ENCODE assay signal across 18 mouse cellular contexts in the genomic region with DNA sequence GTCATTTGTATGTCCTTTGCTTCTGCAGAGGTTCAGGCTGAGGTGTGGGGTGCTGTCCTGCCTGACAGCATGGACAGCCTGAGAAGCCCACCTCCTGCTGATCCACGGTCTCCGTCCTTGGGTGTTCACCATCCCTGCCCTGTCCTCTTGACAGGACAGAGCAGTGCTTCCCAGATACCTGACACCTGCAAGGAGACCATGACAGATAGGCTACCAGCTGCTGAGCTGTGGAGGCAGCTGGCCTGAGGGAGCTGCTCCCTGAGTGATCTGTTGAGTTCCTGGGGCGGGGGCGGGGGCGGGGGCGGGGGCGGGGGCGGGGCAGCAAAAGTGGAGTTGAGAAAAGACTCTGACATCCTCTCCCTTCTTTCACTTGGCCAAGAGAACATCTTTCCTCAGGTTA. TPM values are rescaled to one million over a fixed set of nuclear protein-coding genes. Genes with fewer than 3 reads are reported as not detected.
A peak's percentile ranks its signal among the peaks of the same experiment; 100 is the strongest.
DNase-seq lines count a peak whose midpoint lies in the region; ATAC-seq and TF ChIP-seq lines count a peak whose summit lies in the region.
"Had no signal": no experiment of that assay in that cellular context is flagged by ENCODE, and none has a peak within 500 bp of the region (broad histone marks: within the 10 kb centered on the region; RNA-seq: fewer than 3 reads in every experiment).

No protein-coding gene starts in this region.

- peaks cover 40% of the 10 kb centered on the region for H3K4me1 ChIP-seq in kidney, embryonic 14.5 days (ENCODE audit: control insufficient read depth, insufficient read depth, low read length)
- H3K4me1 ChIP-seq in lung, postnatal 0 days (ENCODE audit: insufficient read depth, low read depth, low read length) = peaks cover 22% of the 10 kb centered on the region
- peaks cover 12% of the 10 kb centered on the region for H3K4me1 ChIP-seq in stomach, postnatal 0 days (replicated peaks; ENCODE audit: control insufficient read depth, insufficient read depth)
- H3K4me1 ChIP-seq in thymus, adult 2 months (replicated peaks; ENCODE audit: control insufficient read depth, insufficient read depth, low read length) = peaks cover 13% of the 10 kb centered on the region

- no peak for TF ChIP-seq EP300 in lung, postnatal 0 days (IDR thresholded peaks at IDR 0.05)
- TF ChIP-seq EP300 in stomach, postnatal 0 days (optimal IDR thresholded peaks at IDR 0.05) = no peak

- no peaks in the 10 kb centered on the region for H3K9me3 ChIP-seq in kidney, embryonic 14.5 days (ENCODE audit: control insufficient read depth, low read length)
- H3K9me3 ChIP-seq in lung, postnatal 0 days (ENCODE audit: low read length) = no peaks in the 10 kb centered on the region
- H3K9me3 ChIP-seq in stomach, postnatal 0 days (ENCODE audit: control insufficient read depth, low read length) = no peaks in the 10 kb centered on the region
- H3K9me3 ChIP-seq: forebrain, embryonic 15.5 days; midbrain, embryonic 10.5 days had no signal

- no peak overlapping the region for H3K4me2 ChIP-seq in kidney, embryonic 14.5 days (replicated peaks; ENCODE audit: low read depth, low read length)
- no peak overlapping the region for H3K4me2 ChIP-seq in lung, postnatal 0 days (replicated peaks; ENCODE audit: low read depth, low read length)
- no peak overlapping the region for H3K4me2 ChIP-seq in stomach, postnatal 0 days (replicated peaks; ENCODE audit: low read depth)
- H3K4me2 ChIP-seq: forebrain, embryonic 15.5 days had no signal

- H3K36me3 ChIP-seq in kidney, embryonic 14.5 days (ENCODE audit: control insufficient read depth, insufficient read depth, low read length) = no peaks in the 10 kb centered on the region
- H3K36me3 ChIP-seq in lung, postnatal 0 days (ENCODE audit: insufficient read depth, low read length) = no peaks in the 10 kb centered on the region
- no peaks in the 10 kb centered on the region for H3K36me3 ChIP-seq in stomach, postnatal 0 days (ENCODE audit: control insufficient read depth, insufficient read depth, low read length)
- H3K36me3 ChIP-seq in thymus, adult 2 months (ENCODE audit: control insufficient read depth, insufficient read depth, low read length) = no peaks in the 10 kb centered on the region
- H3K36me3 ChIP-seq: forebrain, embryonic 15.5 days; midbrain, embryonic 10.5 days had no signal

- TF ChIP-seq POLR2A in thymus, adult 2 months (IDR thresholded peaks at IDR 0.05; ENCODE audit: control insufficient read depth, extremely low read depth, insufficient read depth, low read length, poor library complexity) = no peak

- TF ChIP-seq CTCF in lung, postnatal 0 days (IDR thresholded peaks at IDR 0.05) = no peak
- TF ChIP-seq CTCF in stomach, postnatal 0 days (IDR thresholded peaks at IDR 0.05; ENCODE audit: low read depth) = no peak
- TF ChIP-seq CTCF in thymus, adult 2 months (IDR thresholded peaks at IDR 0.05; ENCODE audit: borderline replicate concordance, control insufficient read depth, extremely low read depth, insufficient read depth, low read length, poor library complexity) = no peak

- WGBS in kidney, embryonic 14.5 days = 10% methylated on average over 8 of the region's 8 CpGs
- 32% methylated on average over 8 of the region's 8 CpGs for WGBS in lung, postnatal 0 days
- 30% methylated on average over 7 of the region's 8 CpGs for WGBS in stomach, postnatal 0 days
- WGBS in thymus, adult 2 months = 72% methylated on average over 8 of the region's 8 CpGs

- H3K27ac ChIP-seq in kidney, embryonic 14.5 days (ENCODE audit: low read depth, low read length) = no peak overlapping the region
- H3K27ac ChIP-seq in lung, postnatal 0 days (ENCODE audit: low read length) = peak overlapping the region; percentile 75
- peak overlapping the region; percentile 45; the same call in 1 of the 2 replicates for H3K27ac ChIP-seq in stomach, postnatal 0 days (replicated peaks)
- H3K27ac ChIP-seq in thymus, adult 2 months (ENCODE audit: control insufficient read depth, insufficient read depth, low read length) = no peak overlapping the region
- H3K27ac ChIP-seq: forebrain, embryonic 15.5 days; midbrain, embryonic 10.5 days had no signal

- no peak overlapping the region for H3K4me3 ChIP-seq in kidney, embryonic 14.5 days (ENCODE audit: low read length)
- H3K4me3 ChIP-seq in lung, postnatal 0 days (ENCODE audit: low read depth, low read length) = no peak overlapping the region
- no peak overlapping the region for H3K4me3 ChIP-seq in stomach, postnatal 0 days (ENCODE audit: low read depth, low read length)
- no peak overlapping the region for H3K4me3 ChIP-seq in thymus, adult 2 months (ENCODE audit: control insufficient read depth, insufficient read depth, low read length)
- H3K4me3 ChIP-seq: forebrain, embryonic 15.5 days; midbrain, embryonic 10.5 days had no signal

- ATAC-seq in kidney, embryonic 14.5 days (ENCODE audit: low FRiP score, low TSS enrichment) = peak; percentile 86
- ATAC-seq in lung, postnatal 0 days = no peak
- no peak for ATAC-seq in stomach, postnatal 0 days (ENCODE audit: low FRiP score, low TSS enrichment)
- ATAC-seq: activated CD4-positive, CD25-positive, alpha-beta regulatory T cell, adult 4 months; forebrain, embryonic 15.5 days; intestine, embryonic 16.5 days; Patski had no signal

- no peak for DNase-seq in kidney, postnatal 36 days
- no peak for DNase-seq in lung, postnatal 0 days (ENCODE audit: low spot score)
- DNase-seq in lung, postnatal 14 days = no peak
- DNase-seq in mesoderm, embryonic 11.5 days (ENCODE audit: low read depth, low spot score) = peak; percentile 56
- DNase-seq in stomach, postnatal 0 days (ENCODE audit: low spot score) = no peak
- DNase-seq in thymus, adult 2 months = no peak
- DNase-seq: adrenal gland, postnatal 14 days; cerebellum, adult 11-12 months; layer of hippocampus, postnatal 36 days; liver; retina, postnatal 1 day; thymus, postnatal 25 days had no signal

- H3K27me3 ChIP-seq in kidney, embryonic 14.5 days (ENCODE audit: control insufficient read depth, insufficient read depth, low read length) = no peaks in the 10 kb centered on the region
- no peaks in the 10 kb centered on the region for H3K27me3 ChIP-seq in lung, postnatal 0 days (replicated peaks; ENCODE audit: insufficient read depth, low read length)
- H3K27me3 ChIP-seq in stomach, postnatal 0 days (ENCODE audit: control insufficient read depth, insufficient read depth, low read length) = no peaks in the 10 kb centered on the region
- no peaks in the 10 kb centered on the region for H3K27me3 ChIP-seq in thymus, adult 2 months (ENCODE audit: control insufficient read depth, insufficient read depth, low read length)
- H3K27me3 ChIP-seq: forebrain, embryonic 15.5 days; Patski had no signal

- H3K9ac ChIP-seq in kidney, embryonic 14.5 days (ENCODE audit: low read depth, low read length) = no peak overlapping the region
- no peak overlapping the region for H3K9ac ChIP-seq in lung, postnatal 0 days (replicated peaks; ENCODE audit: low read depth)
- H3K9ac ChIP-seq in stomach, postnatal 0 days (ENCODE audit: low read length) = no peak overlapping the region
- H3K9ac ChIP-seq: forebrain, embryonic 15.5 days had no signal

RNA-seq across cellular contexts. Expression of a gene that starts 36.3 kb away (rescaled TPM):
- polyA plus RNA-seq in kidney, embryonic 14.5 days (2014; fragmentation: Nextera tagmentation; extraction: Ambion mirVana) = 15.2 and 20.7 TPM in 2 replicates
- 6.6 and 9.0 TPM in 2 replicates for polyA plus RNA-seq in lung, postnatal 0 days (2015; fragmentation: Nextera tagmentation; extraction: Ambion mirVana)
- 5.2 TPM in 2 replicates for polyA plus RNA-seq in stomach, postnatal 0 days (2015; fragmentation: Nextera tagmentation; extraction: Ambion mirVana)
- polyA plus RNA-seq in thymus, adult 2 months (2012; rRNA removed) = 18.1 and 22.2 TPM in 2 replicates

Comparison
In these comparisons a context has a peak if more than half of its experiments do, and no peak if none do; other contexts are left out.
1. H3K27ac ChIP-seq: peak in lung, postnatal 0 days (single experiment) and stomach, postnatal 0 days (single experiment); none in kidney, embryonic 14.5 days (single experiment) and thymus, adult 2 months (single experiment).